Mouse (Mus musculus) CH12.LX (cell line): Measurements from ENCODE around the gene Uggt2. TPM values are rescaled to one million over a fixed set of nuclear protein-coding genes. Genes with fewer than 3 reads are reported as not detected.

ENCODE experiments used
- DNase-seq: peaks from one replicate; pipeline ENCODE4 v3.0.0-alpha.2; 2013; ENCODE audit errors: extremely low read depth
- H3K27ac ChIP-seq: 2 replicates; pipeline ENCODE4 v1.5.1; 2012; ENCODE audit warnings: low read depth, mild to moderate bottlenecking, control low read depth, moderate library complexity; ENCODE audit not compliant: insufficient read depth
- H3K27me3 ChIP-seq: replicated peaks from 2 replicates; pipeline ENCODE3; 2012; ENCODE audit warnings: inconsistent platforms
- H3K36me3 ChIP-seq, 2 experiments: replicated peaks in 1 of 2; 2 replicates each; pipeline versions ENCODE3 to v1.6.1; 2012; ENCODE audit warnings: inconsistent platforms in 1 of 2, low read length in 1 of 2, mild to moderate bottlenecking in 1 of 2, mixed read lengths in 1 of 2, moderate library complexity in 1 of 2; ENCODE audit not compliant: control insufficient read depth in 1 of 2, insufficient read depth in 1 of 2
- H3K4me1 ChIP-seq, 2 experiments: 2 replicates each; pipeline ENCODE4 v1.6.1; 2012; ENCODE audit warnings: inconsistent platforms in 1 of 2, moderate library complexity in 1 of 2; ENCODE audit not compliant: insufficient read depth in 2 of 2, control insufficient read depth in 1 of 2
- H3K4me2 ChIP-seq: 2 replicates; pipeline ENCODE4 v1.6.1; 2012; ENCODE audit warnings: low read depth, mild to moderate bottlenecking, control low read depth; ENCODE audit not compliant: poor library complexity, insufficient read depth, severe bottlenecking
- H3K4me3 ChIP-seq, 3 experiments: fragments of 150-350 bp in 1 of 3; sonication (generic) in 1 of 3; replicated peaks in 1 of 3; 2 replicates each; pipeline versions ENCODE3 to v1.5.1; 2011 to 2012; ENCODE audit warnings: low read depth in 2 of 3, low read length in 2 of 3, mild to moderate bottlenecking in 2 of 3, moderate library complexity in 2 of 3, control low read depth in 1 of 3, improper control_type of control experiment in 1 of 3, inconsistent platforms in 1 of 3, mixed read lengths in 1 of 3; ENCODE audit not compliant: poor library complexity in 1 of 3
- H3K79me2 ChIP-seq: replicated peaks from 2 replicates; pipeline ENCODE4 v1.6.1; 2012; ENCODE audit warnings: mild to moderate bottlenecking, moderate library complexity; ENCODE audit not compliant: control insufficient read depth, poor library complexity, insufficient read depth, severe bottlenecking; ENCODE audit errors: extremely low read depth
- H3K9ac ChIP-seq: 2 replicates; pipeline ENCODE4 v1.6.1; 2012; ENCODE audit warnings: low read depth, mild to moderate bottlenecking, control low read depth, moderate library complexity; ENCODE audit not compliant: insufficient read depth
- H3K9me3 ChIP-seq: replicated peaks from 2 replicates; pipeline ENCODE3; 2012; ENCODE audit warnings: low read length, inconsistent platforms, mixed read lengths
- CHD1 ChIP-seq: IDR thresholded peaks from 2 replicates; pipeline ENCODE4 v1.6.1; 2012; ENCODE audit warnings: low read depth, low read length, improper control_type of control experiment, inconsistent platforms
- CTCF ChIP-seq, 2 experiments: IDR thresholded peaks in 1 of 2; conservative IDR thresholded peaks in 1 of 2; 2 replicates each; pipeline ENCODE4 v1.5.1; 2011 to 2012; ENCODE audit warnings: low read depth in 2 of 2, low read length in 2 of 2, improper control_type of control experiment in 1 of 2, inconsistent platforms in 1 of 2, mild to moderate bottlenecking in 1 of 2, moderate library complexity in 1 of 2
- E2F4 ChIP-seq: IDR thresholded peaks from 2 replicates; pipeline ENCODE4 v1.6.1; 2011; ENCODE audit warnings: low read depth, low read length, improper control_type of control experiment; ENCODE audit not compliant: insufficient replicate concordance
- ELF1 ChIP-seq: IDR thresholded peaks from 2 replicates; pipeline ENCODE4 v1.6.1; 2014; ENCODE audit warnings: low read depth, mild to moderate bottlenecking, inconsistent platforms, low read length, improper control_type of control experiment
- EP300 ChIP-seq: IDR thresholded peaks from 2 replicates; pipeline ENCODE4 v1.6.1; 2011; ENCODE audit warnings: low read length, improper control_type of control experiment
- ETS1 ChIP-seq: conservative IDR thresholded peaks from 2 replicates; pipeline ENCODE4 v1.6.1; 2012; ENCODE audit warnings: low read depth, mild to moderate bottlenecking, inconsistent platforms, low read length, improper control_type of control experiment, moderate library complexity
- HCFC1 ChIP-seq: IDR thresholded peaks from 2 replicates; pipeline ENCODE4 v1.6.1; 2012; ENCODE audit warnings: low read depth, mild to moderate bottlenecking, inconsistent platforms, low read length, improper control_type of control experiment
- KAT2A ChIP-seq: IDR thresholded peaks from 2 replicates; pipeline ENCODE4 v1.6.1; 2012; ENCODE audit warnings: low read length, improper control_type of control experiment, inconsistent platforms; ENCODE audit not compliant: insufficient replicate concordance
- MAFK ChIP-seq: IDR thresholded peaks from 2 replicates; pipeline ENCODE4 v1.6.1; 2011; ENCODE audit warnings: low read length, improper control_type of control experiment; ENCODE audit not compliant: insufficient replicate concordance
- MAZ ChIP-seq: IDR thresholded peaks from 2 replicates; pipeline ENCODE4 v1.6.1; 2012; ENCODE audit warnings: low read depth, mild to moderate bottlenecking, inconsistent platforms, low read length, improper control_type of control experiment, moderate library complexity
- MXI1 ChIP-seq: IDR thresholded peaks from 2 replicates; pipeline ENCODE4 v1.6.1; 2011; ENCODE audit warnings: mild to moderate bottlenecking, low read depth, low read length, improper control_type of control experiment
- PAX5 ChIP-seq: IDR thresholded peaks from 2 replicates; pipeline ENCODE4 v1.6.1; 2012; ENCODE audit warnings: low read length, inconsistent platforms, mixed read lengths
- POLR2A ChIP-seq: IDR thresholded peaks from 2 replicates; pipeline ENCODE4 v1.6.1; 2011; ENCODE audit warnings: low read depth, mild to moderate bottlenecking, improper control_type of control experiment, low read length
- POLR2AphosphoS2 ChIP-seq: IDR thresholded peaks from 2 replicates; pipeline ENCODE4 v1.6.1; 2011; ENCODE audit warnings: low read depth, low read length, improper control_type of control experiment
- RAD21 ChIP-seq: IDR thresholded peaks from 2 replicates; pipeline ENCODE4 v1.6.1; 2011; ENCODE audit warnings: low read depth, mild to moderate bottlenecking, low read length, improper control_type of control experiment, moderate library complexity
- SMC3 ChIP-seq: IDR thresholded peaks from 2 replicates; pipeline ENCODE4 v1.6.1; 2011; ENCODE audit warnings: low read depth, low read length, improper control_type of control experiment
- USF1 ChIP-seq: IDR thresholded peaks from 2 replicates; pipeline ENCODE4 v1.6.1; 2014; ENCODE audit warnings: low read depth, mild to moderate bottlenecking, inconsistent platforms, low read length, improper control_type of control experiment
- USF2 ChIP-seq: conservative IDR thresholded peaks from 2 replicates; pipeline ENCODE4 v1.6.1; 2011; ENCODE audit warnings: low read depth, low read length, improper control_type of control experiment
- ZC3H11A ChIP-seq: IDR thresholded peaks from 2 replicates; pipeline ENCODE4 v1.6.1; 2012; ENCODE audit warnings: low read depth, mild to moderate bottlenecking, inconsistent platforms, low read length, improper control_type of control experiment
- ZKSCAN1 ChIP-seq: IDR thresholded peaks from 2 replicates; pipeline ENCODE4 v1.6.1; 2012; ENCODE audit warnings: low read depth, inconsistent platforms, low read length, improper control_type of control experiment, borderline replicate concordance
- ZMIZ1 ChIP-seq: IDR thresholded peaks from 2 replicates; pipeline ENCODE4 v1.6.1; 2012; ENCODE audit warnings: low read depth, mild to moderate bottlenecking, inconsistent platforms, low read length, improper control_type of control experiment
- dilution Hi-C: fragments of 300-500 bp; cut with MboI; formaldehyde crosslinking; loops from 2 replicates; pipeline ENCODE4 v1.14.3; 2020; ENCODE audit warnings: low sequenced_read_pairs; ENCODE audit not compliant: extremely low pct_unique_long_range_greater_than_20kb, extremely low pct_ligation_motif_present
- in situ Hi-C: fragments of 300-500 bp; cut with MboI; formaldehyde crosslinking; loops from 3 replicates; pipeline ENCODE4 v1.14.3; 2019; ENCODE audit warnings: low sequenced_read_pairs, low pct_ligation_motif_present, low pct_unique_long_range_greater_than_20kb, mixed read lengths
- polyA plus RNA-seq: library from polyadenylated mRNA; unstranded; fragments of >175 nt; gene quantifications from 2 replicates; pipeline ENCODE4 v1.2.1, GENCODE M21; 2012; ENCODE audit warnings: low read depth; ENCODE audit not compliant: insufficient read length
- total RNA-seq, 2 experiments: library from RNA; depleted of rRNA; stranded (reverse); fragments of 300-350 nt in 1 of 2; fragments of >200 nt in 1 of 2; gene quantifications; 2 replicates each; pipeline ENCODE4 v1.2.3; 2012 to 2014

The Uggt2 gene
- total and polyA plus RNA-seq, 3 experiments: 0.42 to 1.2 (median 1.0) TPM

- dilution Hi-C loops: no loop called here
These were observed 38.3 kb upstream of the Uggt2 start for GRCm38 (mm10) chr14:119137512-119137905.

GRCm38 (mm10) chr14:119127330-119127729, 28.1 kb upstream of the Uggt2 start:
- no peaks in the 10 kb centered on the region for H3K79me2 ChIP-seq
- dilution Hi-C loops (no loop called here), in situ Hi-C loops (no loop called here)
- no peaks in the 10 kb centered on the region for H3K36me3 ChIP-seq
- TF ChIP-seq MAZ (no peak), ELF1 (no peak), PAX5 (no peak), MXI1 (no peak), SMC3 (no peak), E2F4 (no peak), USF1 (no peak), POLR2AphosphoS2 (no peak), HCFC1 (no peak), ZMIZ1 (no peak)
- no peaks in the 10 kb centered on the region for H3K27me3 ChIP-seq
- H3K9me3 ChIP-seq: peaks cover 12% of the 10 kb centered on the region
- H3K9ac ChIP-seq: no peak overlapping the region
- no peak overlapping the region for H3K27ac ChIP-seq
- no peak for DNase-seq
- no peak overlapping the region for H3K4me3 ChIP-seq
- no peak overlapping the region for H3K4me2 ChIP-seq
- H3K4me1 ChIP-seq: no peaks in the 10 kb centered on the region

More at GRCm38 (mm10) chr14:119137512-119137905, 38.3 kb upstream of the Uggt2 start:
- H3K9ac ChIP-seq: no peak overlapping the region
- H3K4me1 ChIP-seq: no peaks in the 10 kb centered on the region
- no peaks in the 10 kb centered on the region for H3K27me3 ChIP-seq
- no peaks in the 10 kb centered on the region for H3K79me2 ChIP-seq
- H3K4me3 ChIP-seq: no peak overlapping the region
- no peak overlapping the region for H3K4me2 ChIP-seq
- no peak overlapping the region for H3K27ac ChIP-seq
- DNase-seq: no peak
- H3K9me3 ChIP-seq: peaks cover 43% of the 10 kb centered on the region
- in situ Hi-C loops: no loop called here
- H3K36me3 ChIP-seq: no peaks in the 10 kb centered on the region
- TF ChIP-seq ZC3H11A (no peak), POLR2AphosphoS2 (no peak), CHD1 (no peak), HCFC1 (no peak), USF2 (no peak), KAT2A (no peak), RAD21 (no peak), E2F4 (no peak), MAZ (no peak), CTCF (conservative IDR thresholded peaks at IDR 0.05 in 1 of 2, IDR thresholded peaks at IDR 0.05 in 1 of 2; ENCODE audit: low read depth in 2 of 2, low read length in 2 of 2) (no peak), EP300 (no peak), MAFK (no peak), PAX5 (no peak), POLR2A (no peak), ETS1 (no peak), ZKSCAN1 (no peak), SMC3 (no peak), ELF1 (no peak), MXI1 (no peak), ZMIZ1 (no peak)
